Mouse (Mus musculus): ENCODE measurements around the gene Lrrc8e. TPM values are rescaled to one million over a fixed set of nuclear protein-coding genes. Genes with fewer than 3 reads are reported as not detected.
A peak's percentile ranks its signal among the peaks of the same experiment; 100 is the strongest.

Lrrc8e gene
- polyA plus RNA-seq, 1 experiment from 2014 or later = 0.21 TPM

DNA sequence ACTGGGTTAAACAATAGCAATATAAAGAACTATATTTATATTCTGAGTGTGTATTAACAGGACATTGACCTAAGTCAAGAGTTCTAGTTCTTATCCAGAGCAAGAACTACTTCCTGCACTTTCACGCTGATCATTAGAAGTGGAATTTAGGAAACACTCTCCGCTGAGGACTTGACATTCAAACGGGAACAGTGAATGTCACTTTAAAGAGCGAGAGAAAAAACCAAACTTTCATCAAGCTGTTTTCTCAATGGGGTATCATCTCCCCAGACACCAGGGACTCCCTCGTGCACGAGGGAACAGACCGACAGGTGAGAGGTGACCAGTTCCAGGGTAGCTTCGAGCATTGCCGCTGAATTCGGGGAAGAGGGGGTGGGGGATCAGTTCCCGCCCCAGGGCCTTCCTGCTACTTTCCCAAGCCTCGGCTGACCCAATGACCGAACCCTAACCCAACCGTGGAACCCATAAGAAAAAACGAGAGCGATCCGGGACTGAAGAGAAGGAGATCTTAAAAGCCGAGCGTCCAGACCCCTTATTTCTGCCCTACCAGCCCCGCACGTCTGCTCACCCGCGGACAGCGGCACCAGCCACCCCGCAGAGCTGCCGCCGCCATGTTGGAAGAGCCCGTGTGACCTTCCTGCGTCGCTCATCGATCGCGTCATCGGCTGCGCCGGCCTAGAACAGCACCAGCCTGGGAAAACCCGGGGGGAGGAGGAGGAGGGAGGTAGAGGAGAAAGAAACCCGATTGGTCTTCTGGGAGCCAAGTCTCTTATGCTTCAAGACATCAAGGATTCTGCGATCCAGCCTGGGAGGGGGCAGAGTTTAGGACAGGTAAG is 48.9 kb downstream of the Lrrc8e start, which contains the start of gene Timm44:
Gene Timm44 (minus strand): TSS at position 639 of the 836 bp plus-strand sequence.
- H3K4me2 ChIP-seq = peak within 1 kb of the TSS; percentile 83
- peaks cover 17% of the 10 kb centered on the region for H3K36me3 ChIP-seq (ENCODE audit: control insufficient read depth, insufficient read depth, low read length)
- peak within 1 kb of the TSS; percentile 90 for H3K9ac ChIP-seq (ENCODE audit: low read depth, low read length)
- peak within 1 kb of the TSS; percentile 76 for H3K4me3 ChIP-seq (ENCODE audit: low read depth, low read length)
- no peaks in the 10 kb centered on the region for H3K9me3 ChIP-seq (ENCODE audit: control insufficient read depth, low read length)
- no peaks in the 10 kb centered on the region for H3K27me3 ChIP-seq (replicated peaks; ENCODE audit: control insufficient read depth, insufficient read depth, low read length)
- under 1% methylated on average over 39 of the region's 39 CpGs for WGBS
- peak; percentile 94 for ATAC-seq (replicated peaks; ENCODE audit: low FRiP score)
- peaks cover 5% of the 10 kb centered on the region for H3K4me1 ChIP-seq (replicated peaks; ENCODE audit: control insufficient read depth, insufficient read depth, low read length)
- H3K27ac ChIP-seq (ENCODE audit: low read depth, low read length) = peak within 1 kb of the TSS; percentile 75
- peak; percentile 91 for DNase-seq (ENCODE audit: low spot score)

DNA sequence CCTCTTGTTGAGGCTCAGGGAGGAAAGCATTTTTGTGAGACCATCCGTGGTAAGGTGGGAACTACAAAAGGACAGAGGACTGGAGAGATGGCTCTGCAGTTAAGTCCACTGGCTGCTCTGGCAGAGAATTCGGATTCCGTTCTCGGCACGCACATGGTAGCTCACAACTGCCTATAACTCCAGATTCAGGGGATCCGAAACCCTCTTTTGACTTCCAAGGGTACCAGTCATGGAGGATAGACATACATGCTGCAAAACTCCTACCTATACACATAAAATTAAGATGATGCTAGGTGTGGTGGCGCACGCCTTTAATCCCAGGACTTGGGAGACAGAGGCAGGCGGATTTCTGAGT is 49.5 kb downstream of the Lrrc8e start:
- Histone ChIP-seq H3K9ac (ENCODE audit: low read depth, low read length) (peak overlapping the region; percentile 90), H3K36me3 (ENCODE audit: control insufficient read depth, insufficient read depth, low read length) (peaks cover 17% of the 10 kb centered on the region), H3K4me2 (peak overlapping the region; percentile 83), H3K27ac (ENCODE audit: low read depth, low read length) (peak overlapping the region; percentile 75), H3K4me1 (replicated peaks; ENCODE audit: control insufficient read depth, insufficient read depth, low read length) (peaks cover 5% of the 10 kb centered on the region), H3K4me3 (ENCODE audit: low read depth, low read length) (peak overlapping the region; percentile 76), H3K27me3 (replicated peaks; ENCODE audit: control insufficient read depth, insufficient read depth, low read length) (no peaks in the 10 kb centered on the region), H3K9me3 (ENCODE audit: control insufficient read depth, low read length) (no peaks in the 10 kb centered on the region)
- no peak for DNase-seq (ENCODE audit: low spot score)
- 26% methylated on average over 9 of the region's 9 CpGs for WGBS
- no peak for ATAC-seq (replicated peaks; ENCODE audit: low FRiP score)

Other genes with a start within 250 kb of the Lrrc8e start
- gene Cd209f, start 121.0 kb upstream of the Lrrc8e start, polyA plus RNA-seq (2014; fragmentation: Nextera tagmentation; extraction: Ambion mirVana) = not detected in 2 replicates
- not detected in 2 replicates for gene Cd209g, start 92.7 kb upstream of the Lrrc8e start, polyA plus RNA-seq (2014; fragmentation: Nextera tagmentation; extraction: Ambion mirVana)
- 10.8 and 12.5 TPM in 2 replicates for gene Evi5l, start 60.3 kb upstream of the Lrrc8e start, polyA plus RNA-seq (2014; fragmentation: Nextera tagmentation; extraction: Ambion mirVana)
- gene Prr36, start 9.4 kb upstream of the Lrrc8e start, polyA plus RNA-seq (2014; fragmentation: Nextera tagmentation; extraction: Ambion mirVana) = 1.0 and 1.4 TPM in 2 replicates
- gene Map2k7, start 11.9 kb downstream of the Lrrc8e start, polyA plus RNA-seq (2014; fragmentation: Nextera tagmentation; extraction: Ambion mirVana) = 11.8 and 13.9 TPM in 2 replicates
- gene Gm49320, start 12.0 kb downstream of the Lrrc8e start, polyA plus RNA-seq (2014; fragmentation: Nextera tagmentation; extraction: Ambion mirVana) = 0.21 and 0.74 TPM in 2 replicates
- 1.5 and 1.7 TPM in 2 replicates for gene Tgfbr3l, start 21.4 kb downstream of the Lrrc8e start, polyA plus RNA-seq (2014; fragmentation: Nextera tagmentation; extraction: Ambion mirVana)
- 39.3 and 41.8 TPM in 2 replicates for gene Snapc2, start 26.3 kb downstream of the Lrrc8e start, polyA plus RNA-seq (2014; fragmentation: Nextera tagmentation; extraction: Ambion mirVana)
- gene Ctxn1, start 32.4 kb downstream of the Lrrc8e start, polyA plus RNA-seq (2014; fragmentation: Nextera tagmentation; extraction: Ambion mirVana) = 21.4 and 23.2 TPM in 2 replicates
- gene Timm44, start 49.1 kb downstream of the Lrrc8e start, polyA plus RNA-seq (2014; fragmentation: Nextera tagmentation; extraction: Ambion mirVana) = 99.2 and 105 TPM in 2 replicates
- gene Ccl25, start 98.4 kb downstream of the Lrrc8e start, polyA plus RNA-seq (2014; fragmentation: Nextera tagmentation; extraction: Ambion mirVana) = 15.2 and 19.3 TPM in 2 replicates
- gene Elavl1, start 98.6 kb downstream of the Lrrc8e start, polyA plus RNA-seq (2014; fragmentation: Nextera tagmentation; extraction: Ambion mirVana) = 266 and 299 TPM in 2 replicates

Measured in liver, embryonic 11.5 days (tissue).